Mouse (Mus musculus): ENCODE measurements around the gene Trabd. TPM values are rescaled to one million over a fixed set of nuclear protein-coding genes. Genes with fewer than 3 reads are reported as not detected.

Gene Trabd
- polyA plus RNA-seq, 1 experiment = 34.8 TPM

- H3K27ac ChIP-seq (ENCODE audit: control insufficient read depth, insufficient read depth, low read depth, low read length, poor library complexity) = no peak overlapping the region
These were observed 48.7 kb downstream of the Trabd start for GRCm38 (mm10) chr15:89123595-89123994.

GRCm38 (mm10) chr15:89124312-89124711, 49.4 kb downstream of the Trabd start:
- H3K4me1 ChIP-seq (ENCODE audit: control insufficient read depth, insufficient read depth, low read length) = peaks cover 6% of the 10 kb centered on the region; the same call in 1 of the 2 replicates
- H3K4me3 ChIP-seq (replicated peaks; ENCODE audit: control insufficient read depth, low read depth, low read length) = no peak overlapping the region
- H3K27ac ChIP-seq (ENCODE audit: control insufficient read depth, insufficient read depth, low read depth, low read length, poor library complexity) = no peak overlapping the region
- TF ChIP-seq POLR2A (IDR thresholded peaks at IDR 0.05; ENCODE audit: borderline replicate concordance, control insufficient read depth, low read depth, low read length) (no peak), CTCF (IDR thresholded peaks at IDR 0.05; ENCODE audit: control insufficient read depth, insufficient read depth, low read length) (no peak)
- 91% methylated on average over 3 of the region's 3 CpGs for WGBS

More at GRCm38 (mm10) chr15:89123595-89123994, 48.7 kb downstream of the Trabd start:
- H3K4me3 ChIP-seq (replicated peaks; ENCODE audit: control insufficient read depth, low read depth, low read length) = peak overlapping the region; percentile 86
- TF ChIP-seq CTCF (IDR thresholded peaks at IDR 0.05; ENCODE audit: control insufficient read depth, insufficient read depth, low read length) (no peak), POLR2A (IDR thresholded peaks at IDR 0.05; ENCODE audit: borderline replicate concordance, control insufficient read depth, low read depth, low read length) (no peak)
- peaks cover 5% of the 10 kb centered on the region; the same call in 1 of the 2 replicates for H3K4me1 ChIP-seq (ENCODE audit: control insufficient read depth, insufficient read depth, low read length)
- WGBS = 73% methylated on average over 11 of the region's 11 CpGs

- Histone ChIP-seq H3K4me3 (replicated peaks; ENCODE audit: control insufficient read depth, low read depth, low read length) (no peak overlapping the region), H3K27ac (ENCODE audit: control insufficient read depth, insufficient read depth, low read depth, low read length, poor library complexity) (no peak overlapping the region), H3K4me1 (ENCODE audit: control insufficient read depth, insufficient read depth, low read length) (peaks cover 13% of the 10 kb centered on the region)
- TF ChIP-seq CTCF (IDR thresholded peaks at IDR 0.05; ENCODE audit: control insufficient read depth, insufficient read depth, low read length) = no peak
- no peak for TF ChIP-seq POLR2A (IDR thresholded peaks at IDR 0.05; ENCODE audit: borderline replicate concordance, control insufficient read depth, low read depth, low read length)
- 88% methylated on average over 9 of the region's 9 CpGs for WGBS
These were observed 50.4 kb downstream of the Trabd start for GRCm38 (mm10) chr15:89125351-89125750.

- TF ChIP-seq POLR2A (IDR thresholded peaks at IDR 0.05; ENCODE audit: borderline replicate concordance, control insufficient read depth, low read depth, low read length) (no peak), CTCF (IDR thresholded peaks at IDR 0.05; ENCODE audit: control insufficient read depth, insufficient read depth, low read length) (no peak)
- Histone ChIP-seq H3K4me3 (replicated peaks; ENCODE audit: control insufficient read depth, low read depth, low read length) (no peak overlapping the region), H3K27ac (ENCODE audit: control insufficient read depth, insufficient read depth, low read depth, low read length, poor library complexity) (no peak overlapping the region), H3K4me1 (ENCODE audit: control insufficient read depth, insufficient read depth, low read length) (peaks cover 20% of the 10 kb centered on the region)
- 82% methylated on average over 8 of the region's 8 CpGs for WGBS
These were observed 51.7 kb downstream of the Trabd start for GRCm38 (mm10) chr15:89126622-89127021.

- TF ChIP-seq CTCF (IDR thresholded peaks at IDR 0.05; ENCODE audit: control insufficient read depth, insufficient read depth, low read length) (no peak), POLR2A (IDR thresholded peaks at IDR 0.05; ENCODE audit: borderline replicate concordance, control insufficient read depth, low read depth, low read length) (no peak)
- Histone ChIP-seq H3K27ac (ENCODE audit: control insufficient read depth, insufficient read depth, low read depth, low read length, poor library complexity) (no peak overlapping the region), H3K4me1 (ENCODE audit: control insufficient read depth, insufficient read depth, low read length) (peaks cover 23% of the 10 kb centered on the region), H3K4me3 (replicated peaks; ENCODE audit: control insufficient read depth, low read depth, low read length) (no peak overlapping the region)
- WGBS = 61% methylated on average over 8 of the region's 8 CpGs
These were observed 52.5 kb downstream of the Trabd start for GRCm38 (mm10) chr15:89127364-89127940.

- H3K4me1 ChIP-seq (ENCODE audit: control insufficient read depth, insufficient read depth, low read length) = peaks cover 23% of the 10 kb centered on the region
These were observed 53.7 kb downstream of the Trabd start, which contains the start of gene Hdac10 for GRCm38 (mm10) chr15:89128382-89129350. Gene Hdac10 (minus strand): TSS chr15:89128700.

GRCm38 (mm10) chr15:89130245-89130644, 55.3 kb downstream of the Trabd start:
- Histone ChIP-seq H3K27ac (ENCODE audit: control insufficient read depth, insufficient read depth, low read depth, low read length, poor library complexity) (no peak overlapping the region), H3K4me3 (replicated peaks; ENCODE audit: control insufficient read depth, low read depth, low read length) (no peak overlapping the region), H3K4me1 (ENCODE audit: control insufficient read depth, insufficient read depth, low read length) (peaks cover 23% of the 10 kb centered on the region)
- TF ChIP-seq POLR2A (IDR thresholded peaks at IDR 0.05; ENCODE audit: borderline replicate concordance, control insufficient read depth, low read depth, low read length) = no peak
- no peak for TF ChIP-seq CTCF (IDR thresholded peaks at IDR 0.05; ENCODE audit: control insufficient read depth, insufficient read depth, low read length)

More at GRCm38 (mm10) chr15:89128382-89129350, 53.7 kb downstream of the Trabd start, which contains the start of gene Hdac10:
- peak; percentile 96 for TF ChIP-seq CTCF (IDR thresholded peaks at IDR 0.05; ENCODE audit: control insufficient read depth, insufficient read depth, low read length)
- TF ChIP-seq POLR2A (IDR thresholded peaks at IDR 0.05; ENCODE audit: borderline replicate concordance, control insufficient read depth, low read depth, low read length) = peak; percentile 48; the same call in 1 of the 2 replicates
- Histone ChIP-seq H3K4me3 (replicated peaks; ENCODE audit: control insufficient read depth, low read depth, low read length) (peak within 1 kb of the TSS; percentile 93), H3K27ac (ENCODE audit: control insufficient read depth, insufficient read depth, low read depth, low read length, poor library complexity) (peak within 1 kb of the TSS; percentile 93)
- WGBS = 3% methylated on average over 36 of the region's 36 CpGs

GRCm38 (mm10) chr15:89131316-89131715, 56.4 kb downstream of the Trabd start:
- 0% methylated on average over 3 of the region's 3 CpGs for WGBS
- TF ChIP-seq CTCF (IDR thresholded peaks at IDR 0.05; ENCODE audit: control insufficient read depth, insufficient read depth, low read length) (no peak), POLR2A (IDR thresholded peaks at IDR 0.05; ENCODE audit: borderline replicate concordance, control insufficient read depth, low read depth, low read length) (no peak)
- peak overlapping the region; percentile 34 for H3K27ac ChIP-seq (ENCODE audit: control insufficient read depth, insufficient read depth, low read depth, low read length, poor library complexity)

More at GRCm38 (mm10) chr15:89131316-89131715, 56.4 kb downstream of the Trabd start:
- Histone ChIP-seq H3K4me1 (ENCODE audit: control insufficient read depth, insufficient read depth, low read length) (peaks cover 23% of the 10 kb centered on the region), H3K4me3 (replicated peaks; ENCODE audit: control insufficient read depth, low read depth, low read length) (no peak overlapping the region)

Other genes with a start within 250 kb of the Trabd start
- gene Pim3, start 212.9 kb upstream of the Trabd start, polyA plus RNA-seq (2011; ENCODE audit: insufficient read depth, insufficient read length, low replicate concordance, missing spikeins) = 9.0 and 13.4 TPM in 2 replicates
- gene Ttll8, start 120.7 kb upstream of the Trabd start, polyA plus RNA-seq (2011; ENCODE audit: insufficient read depth, insufficient read length, low replicate concordance, missing spikeins) = not detected in 2 replicates
- 0.55 TPM in 1 of 2 replicates, not detected in the other for gene Mlc1, start 96.1 kb upstream of the Trabd start, polyA plus RNA-seq (2011; ENCODE audit: insufficient read depth, insufficient read length, low replicate concordance, missing spikeins)
- not detected in 2 replicates for gene Mov10l1, start 92.2 kb upstream of the Trabd start, polyA plus RNA-seq (2011; ENCODE audit: insufficient read depth, insufficient read length, low replicate concordance, missing spikeins)
- 0.45 TPM in 1 of 2 replicates, not detected in the other for gene Panx2, start 15.4 kb upstream of the Trabd start, polyA plus RNA-seq (2011; ENCODE audit: insufficient read depth, insufficient read length, low replicate concordance, missing spikeins)
- gene Selenoo, start 14.0 kb downstream of the Trabd start, polyA plus RNA-seq (2011; ENCODE audit: insufficient read depth, insufficient read length, low replicate concordance, missing spikeins) = 7.0 and 17.9 TPM in 2 replicates
- 10.0 and 31.9 TPM in 2 replicates for gene Tubgcp6, start 48.0 kb downstream of the Trabd start, polyA plus RNA-seq (2011; ENCODE audit: insufficient read depth, insufficient read length, low replicate concordance, missing spikeins)
- gene Hdac10, start 53.6 kb downstream of the Trabd start, polyA plus RNA-seq (2011; ENCODE audit: insufficient read depth, insufficient read length, low replicate concordance, missing spikeins) = 9.1 and 24.3 TPM in 2 replicates
- 6.1 and 14.6 TPM in 2 replicates for gene Mapk12, start 65.6 kb downstream of the Trabd start, polyA plus RNA-seq (2011; ENCODE audit: insufficient read depth, insufficient read length, low replicate concordance, missing spikeins)
- gene Mapk11, start 74.5 kb downstream of the Trabd start, polyA plus RNA-seq (2011; ENCODE audit: insufficient read depth, insufficient read length, low replicate concordance, missing spikeins) = 5.7 and 7.6 TPM in 2 replicates
- gene Plxnb2, start 105.7 kb downstream of the Trabd start, polyA plus RNA-seq (2011; ENCODE audit: insufficient read depth, insufficient read length, low replicate concordance, missing spikeins) = 11.1 and 30.9 TPM in 2 replicates
- 8.1 and 13.6 TPM in 2 replicates for gene Dennd6b, start 121.4 kb downstream of the Trabd start, polyA plus RNA-seq (2011; ENCODE audit: insufficient read depth, insufficient read length, low replicate concordance, missing spikeins)
- gene Ppp6r2, start 136.4 kb downstream of the Trabd start, polyA plus RNA-seq (2011; ENCODE audit: insufficient read depth, insufficient read length, low replicate concordance, missing spikeins) = 42.6 and 54.0 TPM in 2 replicates
- 54.0 and 160 TPM in 2 replicates for gene Sbf1, start 240.2 kb downstream of the Trabd start, polyA plus RNA-seq (2011; ENCODE audit: insufficient read depth, insufficient read length, low replicate concordance, missing spikeins)
- 2.7 TPM in 1 of 2 replicates, not detected in the other for gene Adm2, start 247.6 kb downstream of the Trabd start, polyA plus RNA-seq (2011; ENCODE audit: insufficient read depth, insufficient read length, low replicate concordance, missing spikeins)